ENCODE assay signal across 14 mouse cellular contexts in the genomic region with DNA sequence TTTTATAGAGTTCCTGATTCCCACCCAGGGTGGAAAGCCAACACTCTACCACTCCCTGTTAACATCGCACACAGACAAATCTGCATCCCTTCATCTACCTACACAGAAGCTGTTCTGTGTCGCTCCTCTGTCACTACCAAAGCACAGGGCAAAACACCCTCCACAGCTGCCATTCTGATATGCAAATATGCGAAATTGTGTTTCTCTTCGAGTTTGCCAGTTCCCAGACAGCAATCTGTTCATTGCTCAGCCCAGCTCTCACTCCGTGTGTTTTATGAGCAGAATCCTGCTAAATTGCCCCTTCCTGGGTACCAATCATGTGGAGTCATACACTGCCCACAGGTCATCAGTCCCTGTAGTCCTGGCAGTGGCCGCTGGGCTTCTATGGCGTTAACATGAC. TPM values are rescaled to one million over a fixed set of nuclear protein-coding genes. Genes with fewer than 3 reads are reported as not detected.
"Had no signal": no experiment of that assay in that cellular context is flagged by ENCODE, and none has a peak within 500 bp of the region (broad histone marks: within the 10 kb centered on the region; RNA-seq: fewer than 3 reads in every experiment).

No protein-coding gene starts in this region.

- H3K27ac ChIP-seq: limb, embryonic 13.5 days; liver, embryonic 14.5 days; midbrain, embryonic 13.5 days had no signal

- H3K4me2 ChIP-seq: limb, embryonic 13.5 days; midbrain, embryonic 13.5 days had no signal

- ATAC-seq: midbrain, embryonic 13.5 days had no signal

- H3K9me3 ChIP-seq: limb, embryonic 13.5 days; midbrain, embryonic 13.5 days had no signal

- H3K9ac ChIP-seq: limb, embryonic 13.5 days; liver, embryonic 14.5 days; midbrain, embryonic 13.5 days had no signal

- H3K4me3 ChIP-seq: limb, embryonic 13.5 days; midbrain, embryonic 13.5 days had no signal

- DNase-seq: kidney, adult 18-20 months; kidney, postnatal 25 days; left cerebral cortex, postnatal 4 days; lung, adult 18-20 months; lung, postnatal 36 days; right cerebral cortex, postnatal 25 days; spleen, adult 18-20 months; thymus, adult 18-20 months; thymus, postnatal 14 days had no signal

- H3K36me3 ChIP-seq: limb, embryonic 13.5 days; midbrain, embryonic 13.5 days had no signal

RNA-seq across cellular contexts. Expression of a gene that starts 4.8 kb away (rescaled TPM):
- total RNA-seq: left cerebral cortex, postnatal 10 days; megakaryocyte progenitor cell, adult 5-6 weeks had no signal
